Mouse (Mus musculus): ENCODE measurements around the gene Kars.

The Kars gene

DNA sequence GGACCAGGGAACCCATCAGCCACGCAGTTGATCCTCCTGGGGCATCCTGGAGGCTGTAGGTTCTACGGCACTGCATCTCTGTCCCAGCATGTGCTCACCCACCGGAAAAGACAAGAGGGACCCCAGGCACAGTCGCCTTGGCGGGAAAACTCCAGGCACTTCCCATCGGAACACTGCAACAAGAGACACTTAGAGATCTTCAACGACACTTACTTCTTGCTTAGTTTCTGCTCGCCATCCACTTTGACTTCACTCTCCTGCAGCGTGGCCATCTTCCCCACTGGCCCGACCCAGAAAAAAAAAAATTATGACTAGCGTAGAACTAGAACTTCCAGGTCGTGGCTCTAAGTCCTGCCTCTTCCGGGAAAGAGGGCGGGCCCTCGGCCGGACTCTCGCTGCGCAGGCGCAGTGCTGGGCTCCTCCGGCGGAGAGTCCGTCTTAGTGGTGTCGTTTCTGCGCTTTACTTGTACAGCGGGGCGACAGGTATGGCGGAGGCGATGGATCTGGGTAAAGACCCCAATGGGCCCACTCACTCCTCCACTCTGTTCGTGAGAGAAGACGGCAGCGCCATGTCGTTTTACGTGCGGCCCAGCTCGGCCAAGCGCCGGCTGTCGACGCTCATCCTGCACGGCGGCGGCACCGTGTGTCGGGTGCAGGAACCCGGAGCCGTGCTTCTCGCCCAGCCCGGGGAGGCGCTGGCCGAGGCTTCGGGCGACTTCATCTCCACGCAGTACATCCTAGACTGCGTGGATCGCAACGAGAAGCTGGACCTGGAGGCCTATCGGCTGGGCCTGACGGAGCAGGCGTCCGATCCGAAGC lies at the start of gene Kars, which contains the start of gene Terf2ip:
Kars (minus strand) TSS at position 327 of the 819 bp plus-strand sequence.
Terf2ip (plus strand) TSS at position 402 of the 819 bp plus-strand sequence.
- POLR2A ChIA-PET, result interaction anchor here (0.5 to 1.6 kb wide), 17 partner anchors 10 to 1503 kb away, joined by 3 to 13 read pairs (median 3); partner anchors contain the start of genes Gabarapl2 (in 2 of the 4) and Adat1 (in 1 of the 4)
- CTCF ChIA-PET, result interaction anchor here in 2 of 4 experiments (0.7 to 1.0 kb wide), 3 partner anchors 34 to 330 kb away, joined by 3 to 5 read pairs (median 3); no protein-coding TSS in a partner anchor

DNA sequence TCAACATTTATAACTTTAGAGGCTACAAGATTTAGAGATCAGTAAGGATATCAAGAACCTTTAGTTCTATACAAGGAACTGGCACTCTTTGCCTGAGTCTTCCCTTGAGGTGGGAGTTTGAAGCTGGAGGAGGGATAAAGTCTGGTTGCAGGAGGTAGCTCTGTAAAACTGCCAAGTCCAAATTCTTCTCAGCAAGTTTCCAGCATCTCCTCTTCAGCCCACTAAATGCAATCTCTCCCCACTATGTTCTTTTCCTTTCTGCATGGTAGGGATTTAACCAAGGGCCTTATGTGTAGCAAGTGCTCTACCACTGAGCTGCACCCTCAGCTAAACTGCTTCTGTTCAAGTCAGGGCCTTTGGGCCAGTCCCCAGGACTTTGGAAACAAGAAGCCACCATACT lies 43.3 kb upstream of the Kars start:
- CTCF ChIA-PET, result interaction anchor here in 1 of 4 experiments (0.5 kb wide), 1 partner anchor 95 kb away, joined by 9 read pairs; no protein-coding TSS in a partner anchor
- POLR2A ChIA-PET, result no interaction called here

DNA sequence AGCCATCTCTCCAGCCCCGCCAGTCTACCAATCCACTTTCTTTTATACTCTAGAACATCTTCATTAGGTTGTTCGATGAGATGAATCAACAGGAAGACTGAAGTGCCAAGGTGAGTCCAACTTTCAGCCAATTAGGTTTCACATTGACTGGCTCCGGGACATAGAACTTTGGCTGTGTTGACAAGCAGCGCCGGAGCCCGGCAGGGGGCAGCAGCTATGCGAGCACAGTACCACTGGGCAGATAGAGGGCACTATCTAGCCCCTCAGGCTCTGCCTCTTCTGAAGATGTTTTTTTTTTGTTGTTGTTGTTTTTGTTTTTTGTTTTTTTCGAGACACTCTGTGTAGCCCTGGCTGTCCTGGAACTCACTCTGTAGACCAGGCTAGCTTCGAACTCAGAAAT lies 40.4 kb upstream of the Kars start:
- CTCF ChIA-PET, result interaction anchor here (0.6 to 1.9 kb wide), 8 partner anchors 17 to 198 kb away, joined by 3 to 4 read pairs (median 3); no protein-coding TSS in a partner anchor

DNA sequence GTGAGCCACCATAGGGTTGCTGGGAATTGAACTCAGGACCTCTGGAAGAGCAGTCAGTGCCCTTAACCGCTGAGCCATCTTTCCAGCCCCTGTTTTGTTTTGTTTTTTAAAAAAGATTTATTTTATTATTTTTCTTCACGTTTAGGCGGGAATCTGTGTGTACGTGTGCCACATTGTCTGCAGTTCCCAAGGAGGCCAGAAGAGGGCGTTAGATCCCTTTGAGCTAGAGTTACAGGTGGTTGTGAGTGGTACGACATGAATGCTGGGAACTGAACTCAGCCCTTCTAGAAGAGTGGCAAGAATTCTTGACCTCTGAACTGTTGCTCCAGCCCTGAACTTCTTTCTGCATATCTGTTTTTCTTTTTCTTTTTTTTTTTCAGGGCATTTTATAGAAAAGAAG lies 38.9 kb upstream of the Kars start:
- ChIA-PET POLR2A (interaction anchor here in 1 of 4 experiments (1.0 kb wide), 1 partner anchor 25 kb away, joined by 3 read pairs; no protein-coding TSS in a partner anchor), CTCF (interaction anchor here in 3 of 4 experiments (0.6 to 1.9 kb wide), 5 partner anchors 14 to 295 kb away, joined by 3 to 5 read pairs (median 3); no protein-coding TSS in a partner anchor)

More for the DNA sequence above, 40.4 kb upstream of the Kars start:
- POLR2A ChIA-PET, result interaction anchor here in 1 of 4 experiments (0.7 kb wide), 1 partner anchor 303 kb away, joined by 3 read pairs; no protein-coding TSS in a partner anchor

DNA sequence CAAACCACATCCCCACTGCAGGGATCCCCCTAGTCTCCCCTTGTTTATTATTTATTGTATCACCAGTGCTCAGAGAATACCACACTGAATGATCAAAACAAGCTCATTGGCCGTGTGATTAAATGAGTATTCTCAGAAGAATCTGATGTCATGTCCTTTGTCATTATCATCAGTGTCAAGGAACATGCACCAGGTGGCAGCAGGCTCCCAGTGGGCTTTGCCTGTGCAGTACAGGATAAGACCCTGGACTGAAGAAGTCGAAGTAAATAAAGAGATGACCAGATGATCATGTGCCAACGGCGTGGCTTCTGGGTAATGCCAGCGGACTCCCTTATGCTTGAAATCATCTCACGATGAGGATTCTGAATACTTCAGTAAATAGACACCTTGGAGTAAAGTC lies 37.2 kb upstream of the Kars start:
- ChIA-PET POLR2A (no interaction called here), CTCF (interaction anchor here in 1 of 4 experiments (0.6 kb wide), 1 partner anchor 904 kb away, joined by 4 read pairs; no protein-coding TSS in a partner anchor)

DNA sequence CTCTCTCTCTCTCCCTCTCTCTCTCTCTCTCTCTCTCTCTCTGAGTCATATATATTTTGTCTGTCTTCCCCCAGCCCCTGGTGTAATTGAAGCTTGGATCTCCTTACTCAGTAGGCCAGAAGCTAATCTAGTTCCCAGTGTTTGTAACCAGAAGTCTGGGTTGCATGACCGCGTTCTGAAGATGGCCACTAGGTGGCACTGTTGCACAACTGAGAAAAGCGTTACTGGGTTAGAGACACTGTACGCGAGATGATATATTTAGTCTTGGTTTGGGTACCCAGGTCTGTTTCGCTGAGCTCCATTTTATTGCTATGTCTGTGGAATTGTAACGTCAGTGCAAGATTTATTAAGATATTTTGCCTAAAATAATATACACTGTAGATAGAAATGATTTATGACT lies 34.8 kb upstream of the Kars start:
- CTCF ChIA-PET, result interaction anchor here (0.6 to 2.9 kb wide), 43 partner anchors 8 to 1535 kb away, joined by 3 to 12 read pairs (median 3); partner anchors contain the start of genes Gabarapl2 (in 2 of the 4) and Tmem231 (in 1 of the 4)
- POLR2A ChIA-PET, result interaction anchor here in 3 of 4 experiments (0.6 to 1.2 kb wide), 3 partner anchors 14 to 1432 kb away, joined by 3 to 4 read pairs (median 3); no protein-coding TSS in a partner anchor

DNA sequence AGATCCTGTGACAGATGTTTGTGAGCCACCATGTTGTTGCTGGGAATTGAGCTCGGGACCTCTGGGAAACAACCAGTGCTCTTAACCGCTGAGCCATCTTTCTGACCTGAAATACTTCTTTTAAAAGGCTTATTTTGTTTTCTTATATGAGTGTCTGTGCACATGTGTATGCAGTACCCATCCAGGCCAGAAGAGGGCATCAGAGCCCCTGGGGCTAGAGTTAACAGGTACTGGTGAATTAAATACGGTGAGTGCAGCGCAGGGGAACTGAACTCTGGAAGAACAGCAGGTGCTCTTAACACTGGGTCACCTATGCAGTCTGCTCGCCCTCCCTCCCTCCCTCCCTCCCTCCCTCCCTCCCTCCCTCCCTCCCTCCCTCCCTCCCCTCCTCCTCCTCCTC lies 34.1 kb upstream of the Kars start:
- ChIA-PET CTCF (interaction anchor here (0.6 to 2.9 kb wide), 32 partner anchors 8 to 1536 kb away, joined by 3 to 12 read pairs (median 3); partner anchors contain the start of genes Gabarapl2 (in 1 of the 4) and Tmem231 (in 1 of the 4)), POLR2A (interaction anchor here in 2 of 4 experiments (0.6 to 1.2 kb wide), 4 partner anchors 12 to 257 kb away, joined by 3 to 5 read pairs (median 4); no protein-coding TSS in a partner anchor)

DNA sequence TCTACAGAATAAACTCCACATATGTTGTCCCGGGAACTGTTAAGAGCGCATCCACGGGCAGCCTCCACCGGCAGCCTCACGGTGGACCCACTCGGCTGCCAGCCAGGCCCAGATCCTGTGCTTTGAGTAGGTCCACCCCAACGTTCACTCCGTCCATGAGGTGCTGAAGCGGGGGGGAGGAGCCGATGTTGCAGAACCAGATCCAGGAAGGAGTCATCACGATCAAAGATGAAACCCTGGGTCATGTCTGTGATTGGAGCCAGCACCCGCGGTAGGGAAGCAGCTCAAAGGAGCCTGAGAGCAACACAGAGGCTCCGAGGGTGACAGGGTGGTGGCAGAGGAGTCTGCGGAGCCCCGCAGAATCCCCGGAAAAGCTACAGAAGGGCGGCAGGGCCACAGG lies 26.4 kb upstream of the Kars start:
- CTCF ChIA-PET, result interaction anchor here (0.6 to 2.0 kb wide), 8 partner anchors 8 to 268 kb away, joined by 3 to 7 read pairs (median 5); no protein-coding TSS in a partner anchor
- POLR2A ChIA-PET, result interaction anchor here in 2 of 4 experiments (0.6 to 1.8 kb wide), 5 partner anchors 24 to 428 kb away, joined by 3 to 8 read pairs (median 5); no protein-coding TSS in a partner anchor

DNA sequence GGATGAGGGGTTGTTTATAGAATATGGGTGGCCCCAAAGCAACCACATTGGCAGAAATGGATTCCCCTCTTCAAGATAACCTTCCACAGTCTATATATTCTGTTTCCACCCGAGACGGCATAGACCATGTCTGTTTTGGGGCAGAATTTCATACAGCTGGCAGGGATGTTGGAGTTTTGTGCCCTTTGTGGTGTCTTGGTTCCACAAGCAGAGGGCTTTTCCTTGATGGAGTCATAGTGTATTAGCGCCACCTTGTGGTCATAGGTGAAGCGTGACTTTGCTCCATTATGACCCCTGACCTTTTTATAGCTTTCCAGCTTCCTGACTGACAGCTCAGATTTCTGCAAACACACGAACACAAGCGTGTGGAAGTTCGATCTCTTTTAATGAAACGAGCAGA lies 23.5 kb upstream of the Kars start:
- CTCF ChIA-PET, result interaction anchor here (0.5 to 1.8 kb wide), 34 partner anchors 9 to 373 kb away, joined by 3 to 14 read pairs (median 4); no protein-coding TSS in a partner anchor
- POLR2A ChIA-PET, result interaction anchor here in 3 of 4 experiments (0.6 to 2.7 kb wide), 5 partner anchors 29 to 142 kb away, joined by 3 to 16 read pairs (median 3); partner anchors contain the start of genes Adat1 (in 1 of the 3) and Gabarapl2 (in 1 of the 3)

DNA sequence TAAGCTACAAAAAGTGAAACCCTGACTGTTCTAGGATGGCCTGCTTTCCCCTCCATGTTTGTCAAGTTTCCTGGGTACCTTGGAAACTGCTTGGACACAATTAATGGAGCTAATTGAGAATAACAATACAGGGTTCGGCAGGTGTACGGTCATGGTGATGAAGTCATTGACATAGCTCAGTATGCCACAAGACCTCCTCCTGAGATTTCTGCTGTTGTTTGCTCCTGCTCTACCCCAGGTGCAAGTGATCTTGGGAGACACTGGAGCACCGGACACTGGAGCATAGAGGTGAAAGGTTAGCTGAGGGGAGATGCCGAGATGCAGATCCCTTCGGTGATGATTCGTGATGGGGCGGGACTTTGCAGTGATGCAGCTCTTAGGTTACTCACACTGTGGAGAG lies 21.9 kb upstream of the Kars start:
- ChIA-PET POLR2A (interaction anchor here (0.6 to 2.7 kb wide), 47 partner anchors 10 to 684 kb away, joined by 3 to 16 read pairs (median 4); partner anchors contain the start of genes Gabarapl2 (in 3 of the 4), Adat1 (in 2 of the 4), Tmem231 (in 2 of the 4) and Cfdp1 (in 1 of the 4)), CTCF (interaction anchor here (0.6 to 1.8 kb wide), 23 partner anchors 12 to 1200 kb away, joined by 3 to 20 read pairs (median 4); partner anchors contain the start of genes Ctrb1 (in 1 of the 4) and Gabarapl2 (in 1 of the 4))

DNA sequence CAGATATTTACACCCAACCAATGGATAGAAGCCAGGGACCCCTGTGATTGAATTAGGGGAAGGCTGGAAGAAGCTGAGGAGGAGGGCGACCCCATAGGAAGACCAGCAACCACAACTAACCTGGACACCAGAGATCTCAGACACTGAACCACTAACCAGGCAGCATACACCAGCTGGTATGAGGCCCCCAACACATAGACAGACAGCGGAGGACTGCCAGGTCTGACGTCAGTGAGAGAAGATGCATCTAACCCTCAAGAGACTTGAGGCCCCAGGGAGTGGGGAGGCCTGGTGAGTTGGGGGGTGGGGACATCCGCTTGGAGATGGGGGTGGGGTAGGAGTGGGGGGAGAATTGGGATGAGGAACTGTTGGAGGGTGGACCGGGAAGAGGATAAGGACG lies 19.5 kb upstream of the Kars start:
- POLR2A ChIA-PET, result interaction anchor here in 1 of 4 experiments (1.6 kb wide), 1 partner anchor 91 kb away, joined by 4 read pairs; no protein-coding TSS in a partner anchor
- CTCF ChIA-PET, result interaction anchor here in 2 of 4 experiments (0.5 to 0.6 kb wide), 2 partner anchors 261 to 382 kb away, joined by 3 read pairs; no protein-coding TSS in a partner anchor

DNA sequence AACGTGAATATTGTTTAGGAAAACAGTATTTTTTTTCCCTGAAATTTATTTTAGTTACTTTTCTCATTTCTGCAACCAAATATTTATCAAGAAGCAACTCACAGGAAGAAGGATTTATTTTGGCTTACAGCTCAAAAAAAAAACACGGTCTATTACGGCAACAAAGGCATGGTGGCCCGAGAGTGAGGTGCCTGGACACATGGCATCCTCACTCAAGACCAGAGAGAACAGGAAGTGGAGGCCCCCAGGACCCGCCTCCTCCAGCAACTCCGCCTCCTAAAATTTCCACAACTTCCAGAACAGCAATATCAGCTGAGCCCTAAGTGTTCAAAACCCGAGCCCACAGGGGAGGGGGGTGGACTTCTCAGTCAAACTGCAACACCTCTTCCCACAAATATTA lies 18.3 kb upstream of the Kars start:
- ChIA-PET POLR2A (interaction anchor here in 1 of 4 experiments (0.7 kb wide), 1 partner anchor 38 kb away, joined by 4 read pairs; no protein-coding TSS in a partner anchor), CTCF (no interaction called here)

DNA sequence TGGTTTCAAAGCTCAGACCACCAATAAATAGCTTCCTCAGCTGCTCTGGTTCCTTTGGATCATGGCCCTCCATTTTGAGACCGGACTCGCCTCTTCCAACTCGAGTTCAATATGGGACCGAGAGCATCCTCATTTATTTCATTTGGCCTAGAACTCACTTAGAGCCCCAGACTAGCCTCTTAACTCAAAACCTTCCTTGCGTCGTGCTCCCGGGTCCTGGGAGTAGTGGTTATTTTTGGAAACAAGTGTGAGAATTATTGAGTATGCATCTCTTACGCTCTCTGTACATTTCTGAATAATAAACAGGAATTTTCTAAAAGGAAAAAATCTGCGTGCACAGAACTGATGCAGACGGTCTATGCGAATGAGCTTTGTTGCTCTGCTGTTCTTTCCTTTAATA lies 3.8 kb upstream of the Kars start, which contains the start of gene Gm6793:
Gm6793 (minus strand) TSS at position 101 of the 400 bp plus-strand sequence.
- ChIA-PET CTCF (no interaction called here), POLR2A (no interaction called here)

DNA sequence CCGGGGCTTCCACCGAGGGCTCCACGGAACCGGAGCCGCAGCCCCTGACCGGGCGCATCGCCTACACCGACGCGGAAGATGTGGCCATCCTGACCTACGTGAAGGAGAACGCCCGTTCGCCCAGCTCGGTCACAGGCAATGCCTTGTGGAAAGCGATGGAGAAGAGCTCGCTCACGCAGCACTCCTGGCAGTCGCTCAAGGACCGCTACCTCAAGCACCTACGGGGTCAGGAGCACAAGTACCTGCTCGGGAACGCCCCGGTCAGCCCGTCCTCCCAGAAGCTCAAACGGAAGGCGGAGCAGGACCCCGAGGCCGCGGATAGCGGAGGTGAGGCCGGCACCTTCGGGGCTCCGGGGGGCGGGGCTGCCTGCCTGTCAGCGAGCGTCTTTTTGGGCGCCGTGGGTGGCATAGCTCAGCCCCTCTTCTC lies 706 bp upstream of the Kars start:
- CTCF ChIA-PET, result interaction anchor here (0.6 to 1.0 kb wide), 7 partner anchors 12 to 331 kb away, joined by 3 to 5 read pairs (median 3); no protein-coding TSS in a partner anchor
- POLR2A ChIA-PET, result interaction anchor here (0.5 to 1.6 kb wide), 20 partner anchors 11 to 331 kb away, joined by 3 to 13 read pairs (median 3); partner anchors contain the start of genes Gabarapl2 (in 2 of the 4) and Adat1 (in 1 of the 4)

DNA sequence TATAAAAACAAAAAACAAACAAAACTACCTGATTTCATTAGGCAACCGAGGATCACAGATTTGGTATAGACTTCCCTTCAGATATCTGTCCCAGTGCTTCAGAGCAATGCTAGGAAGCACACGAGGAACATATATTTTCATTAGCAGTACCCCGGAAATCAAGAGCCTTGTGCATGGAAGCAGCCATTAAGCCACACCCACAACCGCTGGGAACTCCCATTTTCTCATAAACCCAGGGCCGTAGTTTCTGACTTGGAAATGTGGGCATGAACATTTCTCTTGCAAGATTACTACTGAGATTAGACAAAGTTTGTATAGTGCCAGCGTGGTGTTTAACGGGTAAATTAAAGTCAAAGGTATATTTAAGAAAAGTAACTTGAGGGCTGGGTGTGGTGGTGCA lies 1.6 kb downstream of the Kars start:
- ChIA-PET CTCF (no interaction called here), POLR2A (interaction anchor here in 2 of 4 experiments (0.6 to 2.7 kb wide), 4 partner anchors 13 to 264 kb away, joined by 3 to 11 read pairs (median 4); partner anchors contain the start of gene Gabarapl2 (in 1 of the 2))

DNA sequence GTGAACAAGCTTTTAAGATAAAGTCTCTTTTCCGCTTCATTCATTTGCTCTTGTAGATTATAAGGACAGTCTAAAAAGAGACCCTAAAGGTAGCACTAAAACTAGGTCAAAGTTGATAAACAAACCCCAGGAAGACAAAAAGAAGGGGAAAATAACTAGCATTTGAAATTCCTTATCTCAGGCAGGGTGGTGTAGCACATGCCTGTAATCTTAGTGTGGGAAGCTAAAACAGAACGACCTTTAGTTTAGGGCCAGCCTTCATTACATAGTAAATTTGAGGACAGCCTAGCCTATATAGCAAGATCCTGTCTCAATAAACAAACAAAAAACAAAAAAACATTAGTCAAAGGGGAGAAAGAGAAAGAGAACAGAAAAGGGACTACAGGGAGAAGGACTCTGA lies 3.5 kb downstream of the Kars start:
- CTCF ChIA-PET, result no interaction called here
- POLR2A ChIA-PET, result interaction anchor here in 2 of 4 experiments (0.6 to 6.3 kb wide), 4 partner anchors 11 to 151 kb away, joined by 3 to 28 read pairs (median 7); partner anchors contain the start of gene Adat1 (in 1 of the 2)

DNA sequence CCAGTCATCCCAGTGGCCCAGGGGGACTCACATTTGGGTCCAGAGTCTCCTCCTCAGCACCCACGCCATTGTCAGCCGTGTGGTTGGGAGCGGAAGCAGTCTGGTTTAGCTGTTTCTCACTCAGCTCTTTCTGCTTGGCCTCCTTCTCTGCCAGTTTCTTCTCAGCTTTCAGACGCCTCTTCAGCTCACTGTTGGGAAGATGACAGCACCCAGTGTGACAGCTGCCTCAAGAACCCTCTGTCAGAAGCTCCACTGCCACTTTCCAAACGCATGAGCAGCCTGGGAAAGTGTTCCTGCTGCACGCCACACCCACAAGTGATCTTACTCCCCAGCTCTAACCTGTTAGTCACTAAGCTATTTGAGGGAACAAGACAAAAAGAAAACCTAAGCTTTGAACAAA lies 5.5 kb downstream of the Kars start:
- CTCF ChIA-PET, result interaction anchor here in 2 of 4 experiments (0.8 to 0.9 kb wide), 2 partner anchors 15 to 86 kb away, joined by 3 read pairs; no protein-coding TSS in a partner anchor
- POLR2A ChIA-PET, result interaction anchor here in 3 of 4 experiments (0.6 to 6.3 kb wide), 9 partner anchors 8 to 62 kb away, joined by 3 to 28 read pairs (median 5); partner anchors contain the start of gene Adat1 (in 2 of the 3)

DNA sequence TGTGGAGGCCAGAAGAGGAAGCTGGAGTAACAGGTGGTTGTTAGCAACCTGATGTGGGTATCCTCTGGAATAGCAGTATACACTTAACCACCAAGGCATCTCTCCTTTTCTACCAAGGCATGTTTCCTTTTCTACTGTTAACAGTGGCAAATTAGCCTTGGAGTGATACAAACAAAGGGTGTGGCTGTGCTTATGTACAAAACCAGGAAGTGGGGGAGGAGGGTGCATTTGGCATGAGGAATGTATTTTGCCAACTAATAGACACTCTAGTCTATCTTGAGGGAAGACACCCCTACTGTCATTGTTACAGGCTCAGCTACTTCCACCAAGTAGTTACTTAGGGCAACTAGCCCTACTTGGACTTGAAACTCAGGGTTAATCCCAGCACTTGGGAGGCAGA lies 6.4 kb downstream of the Kars start:
- POLR2A ChIA-PET, result interaction anchor here in 2 of 4 experiments (0.9 to 6.3 kb wide), 3 partner anchors 8 to 29 kb away, joined by 3 to 28 read pairs (median 16); partner anchors contain the start of gene Adat1 (in 1 of the 2)
- CTCF ChIA-PET, result no interaction called here
